Mouse (Mus musculus): ENCODE measurements around the gene Rgs19. TPM values are rescaled to one million over a fixed set of nuclear protein-coding genes. Genes with fewer than 3 reads are reported as not detected.
A peak's percentile ranks its signal among the peaks of the same experiment; 100 is the strongest.

The Rgs19 gene
- polyA plus RNA-seq, 1 experiment from 2014 or later: 32.7 TPM

GRCm38 (mm10) chr2:181675454-181675853 lies 18.3 kb downstream of the Rgs19 start:
- TF ChIP-seq EP300 (IDR thresholded peaks at IDR 0.05) (peak; percentile 87), CTCF (IDR thresholded peaks at IDR 0.05) (peak; percentile 41)
- ATAC-seq: peak; percentile 47
- DNase-seq (ENCODE audit: low spot score): peak; percentile 85
- Histone ChIP-seq H3K9ac (replicated peaks; ENCODE audit: low read depth) (peak overlapping the region; percentile 23; the same call in 1 of the 2 replicates), H3K27me3 (replicated peaks; ENCODE audit: insufficient read depth, low read length) (peaks cover 22% of the 10 kb centered on the region), H3K4me3 (ENCODE audit: low read depth, low read length) (no peak overlapping the region), H3K27ac (ENCODE audit: low read length) (peak overlapping the region; percentile 76), H3K36me3 (ENCODE audit: insufficient read depth, low read length) (no peaks in the 10 kb centered on the region), H3K4me1 (ENCODE audit: insufficient read depth, low read depth, low read length) (peaks cover 11% of the 10 kb centered on the region; the same call in 1 of the 2 replicates), H3K4me2 (replicated peaks; ENCODE audit: low read depth, low read length) (peak overlapping the region; percentile 39), H3K9me3 (ENCODE audit: low read length) (no peaks in the 10 kb centered on the region)
- 1% methylated on average over 14 of the region's 14 CpGs for WGBS

GRCm38 (mm10) chr2:181674934-181675333 lies 18.8 kb downstream of the Rgs19 start:
- Histone ChIP-seq H3K9me3 (ENCODE audit: low read length) (no peaks in the 10 kb centered on the region), H3K27me3 (replicated peaks; ENCODE audit: insufficient read depth, low read length) (peaks cover 27% of the 10 kb centered on the region), H3K9ac (replicated peaks; ENCODE audit: low read depth) (no peak overlapping the region), H3K4me3 (ENCODE audit: low read depth, low read length) (no peak overlapping the region), H3K27ac (ENCODE audit: low read length) (peak overlapping the region; percentile 59), H3K4me1 (ENCODE audit: insufficient read depth, low read depth, low read length) (peaks cover 13% of the 10 kb centered on the region; the same call in 1 of the 2 replicates), H3K36me3 (ENCODE audit: insufficient read depth, low read length) (no peaks in the 10 kb centered on the region), H3K4me2 (replicated peaks; ENCODE audit: low read depth, low read length) (no peak overlapping the region)
- 79% methylated on average over 4 of the region's 4 CpGs for WGBS
- ATAC-seq (no peak), DNase-seq (ENCODE audit: low spot score) (no peak)
- no peak for TF ChIP-seq CTCF (IDR thresholded peaks at IDR 0.05)
- no peak for TF ChIP-seq EP300 (IDR thresholded peaks at IDR 0.05)

DNA sequence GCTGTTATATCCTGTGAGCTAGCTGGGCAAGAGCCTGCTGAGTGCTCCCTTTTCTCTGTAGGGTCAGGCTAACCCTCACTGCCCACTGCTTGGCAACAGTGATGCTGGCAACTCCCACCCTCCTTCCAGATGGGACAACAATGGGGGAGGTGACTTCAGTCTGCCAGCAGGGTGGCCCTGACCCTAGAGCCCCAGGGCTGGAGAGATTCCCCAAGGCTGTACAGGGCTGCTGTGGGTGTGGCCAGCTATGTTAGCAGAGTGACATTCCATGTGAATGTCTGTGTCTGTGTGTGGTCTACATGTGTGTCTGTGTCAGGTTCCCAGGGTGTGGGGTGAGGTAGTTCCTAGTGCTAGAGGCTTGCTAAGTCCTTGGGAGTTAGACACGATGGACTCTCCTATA lies 20.3 kb downstream of the Rgs19 start:
- no peaks in the 10 kb centered on the region for H3K9me3 ChIP-seq (ENCODE audit: low read length)
- H3K9ac ChIP-seq (replicated peaks; ENCODE audit: low read depth): no peak overlapping the region
- TF ChIP-seq CTCF (IDR thresholded peaks at IDR 0.05): no peak
- 0 out of 2 replicates have a peak, but pooled peaks have one; percentile 28 for TF ChIP-seq EP300 (IDR thresholded peaks at IDR 0.05)
- no peaks in the 10 kb centered on the region for H3K36me3 ChIP-seq (ENCODE audit: insufficient read depth, low read length)
- DNase-seq (ENCODE audit: low spot score): peak; percentile 62
- peaks cover 28% of the 10 kb centered on the region for H3K27me3 ChIP-seq (replicated peaks; ENCODE audit: insufficient read depth, low read length)
- peaks cover 13% of the 10 kb centered on the region; the same call in 1 of the 2 replicates for H3K4me1 ChIP-seq (ENCODE audit: insufficient read depth, low read depth, low read length)
- no peak overlapping the region for H3K4me3 ChIP-seq (ENCODE audit: low read depth, low read length)
- no peak overlapping the region for H3K4me2 ChIP-seq (replicated peaks; ENCODE audit: low read depth, low read length)
- WGBS: 27% methylated on average over 1 of the region's 1 CpGs
- ATAC-seq: peak; percentile 48
- peak overlapping the region; percentile 57 for H3K27ac ChIP-seq (ENCODE audit: low read length)

- H3K27me3 ChIP-seq (replicated peaks; ENCODE audit: insufficient read depth, low read length): peaks cover 28% of the 10 kb centered on the region
- H3K4me2 ChIP-seq (replicated peaks; ENCODE audit: low read depth, low read length): peak overlapping the region; percentile 57
- DNase-seq (ENCODE audit: low spot score) (no peak), ATAC-seq (no peak)
- H3K9me3 ChIP-seq (ENCODE audit: low read length): no peaks in the 10 kb centered on the region
- H3K27ac ChIP-seq (ENCODE audit: low read length): 0 out of 2 replicates have a peak overlapping the region, but pooled peaks have one; percentile 77
- WGBS: 30% methylated on average over 7 of the region's 7 CpGs
- H3K9ac ChIP-seq (replicated peaks; ENCODE audit: low read depth): no peak overlapping the region
- peaks cover 13% of the 10 kb centered on the region; the same call in 1 of the 2 replicates for H3K4me1 ChIP-seq (ENCODE audit: insufficient read depth, low read depth, low read length)
- no peak overlapping the region for H3K4me3 ChIP-seq (ENCODE audit: low read depth, low read length)
- TF ChIP-seq EP300 (IDR thresholded peaks at IDR 0.05) (no peak), CTCF (IDR thresholded peaks at IDR 0.05) (no peak)
- no peaks in the 10 kb centered on the region for H3K36me3 ChIP-seq (ENCODE audit: insufficient read depth, low read length)
Observed at GRCm38 (mm10) chr2:181671984-181672383, 21.8 kb downstream of the Rgs19 start.

DNA sequence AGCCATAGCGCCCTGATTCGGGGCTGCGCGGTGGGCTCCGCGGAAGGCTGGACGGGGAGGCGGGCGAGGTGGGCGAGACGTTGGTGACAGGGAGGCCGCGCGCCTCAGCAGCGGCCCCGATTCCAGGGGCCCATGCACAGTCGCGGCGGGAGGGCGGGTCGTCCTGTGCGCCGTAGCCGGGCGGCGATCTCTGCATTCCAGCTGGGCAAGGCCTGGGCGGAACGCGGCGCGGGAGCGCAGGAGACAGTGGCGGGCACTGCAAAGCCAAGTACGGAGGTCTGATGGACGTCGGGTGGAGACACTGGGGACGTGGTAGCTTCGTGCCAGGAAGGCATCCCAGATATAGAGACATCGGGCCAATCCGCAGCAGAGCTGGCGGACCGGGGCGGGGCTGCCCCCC lies 22.5 kb downstream of the Rgs19 start, which contains the start of gene Sox18:
TSS of gene Sox18 (minus strand) at position 315 of the 400 bp plus-strand sequence.
- WGBS: under 1% methylated on average over 43 of the region's 43 CpGs
- Histone ChIP-seq H3K4me1 (ENCODE audit: insufficient read depth, low read depth, low read length) (peaks cover 13% of the 10 kb centered on the region; the same call in 1 of the 2 replicates), H3K4me3 (ENCODE audit: low read depth, low read length) (peak within 1 kb of the TSS; percentile 52), H3K9ac (replicated peaks; ENCODE audit: low read depth) (peak within 1 kb of the TSS; percentile 54), H3K27ac (ENCODE audit: low read length) (peak within 1 kb of the TSS; percentile 77), H3K9me3 (ENCODE audit: low read length) (no peaks in the 10 kb centered on the region), H3K4me2 (replicated peaks; ENCODE audit: low read depth, low read length) (peak within 1 kb of the TSS; percentile 57), H3K27me3 (replicated peaks; ENCODE audit: insufficient read depth, low read length) (peaks cover 28% of the 10 kb centered on the region), H3K36me3 (ENCODE audit: insufficient read depth, low read length) (no peaks in the 10 kb centered on the region)
- DNase-seq (ENCODE audit: low spot score): peak; percentile 48
- ATAC-seq: peak; percentile 59
- no peak for TF ChIP-seq EP300 (IDR thresholded peaks at IDR 0.05)
- no peak for TF ChIP-seq CTCF (IDR thresholded peaks at IDR 0.05)

DNA sequence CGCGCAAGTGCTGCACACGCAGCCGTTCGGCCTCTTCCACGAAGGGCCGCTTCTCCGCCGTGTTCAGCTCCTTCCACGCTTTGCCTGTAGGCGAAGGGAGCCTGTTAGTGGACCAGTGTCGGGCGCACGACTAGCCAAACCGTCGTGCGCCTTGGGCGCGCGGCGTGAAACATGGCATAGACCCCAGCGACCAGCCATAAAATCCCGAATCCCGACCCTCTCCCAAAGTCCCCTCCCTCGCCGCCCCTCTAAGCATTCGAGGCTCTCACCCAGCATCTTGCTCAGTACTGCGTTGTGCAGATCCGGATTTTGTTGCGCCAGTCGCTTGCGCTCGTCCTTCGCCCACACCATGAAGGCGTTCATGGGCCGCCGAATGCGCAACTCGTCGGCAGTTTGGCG lies 22.9 kb downstream of the Rgs19 start:
- DNase-seq (ENCODE audit: low spot score): no peak
- Histone ChIP-seq H3K27me3 (replicated peaks; ENCODE audit: insufficient read depth, low read length) (peaks cover 28% of the 10 kb centered on the region), H3K4me3 (ENCODE audit: low read depth, low read length) (peak overlapping the region; percentile 52), H3K4me1 (ENCODE audit: insufficient read depth, low read depth, low read length) (peaks cover 13% of the 10 kb centered on the region; the same call in 1 of the 2 replicates), H3K9ac (replicated peaks; ENCODE audit: low read depth) (peak overlapping the region; percentile 54), H3K4me2 (replicated peaks; ENCODE audit: low read depth, low read length) (peak overlapping the region; percentile 57), H3K36me3 (ENCODE audit: insufficient read depth, low read length) (no peaks in the 10 kb centered on the region), H3K27ac (ENCODE audit: low read length) (peak overlapping the region; percentile 77), H3K9me3 (ENCODE audit: low read length) (no peaks in the 10 kb centered on the region)
- WGBS: 2% methylated on average over 40 of the region's 41 CpGs
- ATAC-seq: no peak
- TF ChIP-seq CTCF (IDR thresholded peaks at IDR 0.05): no peak
- no peak for TF ChIP-seq EP300 (IDR thresholded peaks at IDR 0.05)

Data from lung, postnatal 0 days (tissue).